Mouse (Mus musculus) urinary bladder, adult 2 months (tissue): ENCODE measurements around the gene Poc5. TPM values are rescaled to one million over a fixed set of nuclear protein-coding genes. Genes with fewer than 3 reads are reported as not detected.

Experiments used
- DNase-seq: peaks from one replicate; pipeline ENCODE4 v3.0.0; 2022; ENCODE audit warnings: low spot score
- polyA plus RNA-seq: library from polyadenylated mRNA; depleted of rRNA; stranded (reverse); fragments of >200 nt; gene quantifications from 2 replicates; pipeline ENCODE4 v1.2.3, GENCODE M21; 2012; rRNA removed

Gene Poc5
- polyA plus RNA-seq, 1 experiment: 7.0 TPM

DNA sequence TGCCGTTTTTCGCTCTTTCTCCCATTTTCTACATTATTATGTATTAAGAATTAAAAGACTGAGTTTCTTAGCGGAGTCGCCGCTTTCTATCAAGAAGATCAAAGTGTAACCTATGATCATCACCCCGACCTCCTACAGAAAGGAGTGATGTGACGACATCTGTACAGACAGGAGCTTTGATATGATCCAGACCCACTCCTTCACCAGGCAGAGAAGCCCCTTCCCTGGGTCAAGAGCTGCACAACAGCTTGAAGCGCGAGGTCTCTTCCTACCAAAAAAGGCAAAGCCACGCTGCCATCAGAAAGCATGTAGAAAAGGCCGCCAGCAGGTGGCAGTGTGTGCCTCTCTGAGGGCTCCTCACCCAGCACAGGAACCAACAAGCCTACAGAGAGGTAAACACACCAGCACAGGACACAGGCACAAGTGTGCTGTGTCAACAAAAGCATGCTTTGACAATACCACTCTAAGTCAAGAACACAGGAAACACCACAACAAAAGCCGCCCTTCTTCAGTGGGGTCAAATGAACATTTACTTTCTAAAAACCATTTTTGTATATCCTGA lies 43.6 kb downstream of the Poc5 start:
- DNase-seq: peak; percentile 85

DNA sequence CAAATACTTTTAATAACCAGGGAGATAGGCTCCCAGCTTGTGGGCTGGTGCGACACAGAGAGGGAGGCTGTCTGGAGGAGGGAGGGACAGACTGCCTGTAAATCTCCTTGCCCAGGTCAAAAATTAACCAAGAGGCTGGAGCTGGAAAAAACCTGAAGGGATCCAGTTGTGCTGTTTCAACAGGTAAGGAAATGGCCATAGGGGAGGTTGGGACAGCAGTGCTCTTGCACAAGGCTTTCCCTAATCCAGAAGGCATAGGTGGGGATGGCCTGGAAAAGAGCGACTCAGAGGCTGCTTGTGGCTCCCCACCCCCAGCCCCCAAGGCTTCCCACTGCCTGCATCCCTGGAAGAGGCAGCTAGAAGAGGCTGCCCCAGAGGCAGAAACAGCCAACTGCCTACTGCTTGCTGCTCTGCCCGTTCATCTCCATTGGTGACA lies 44.3 kb downstream of the Poc5 start:
- peak; percentile 27 for DNase-seq

DNA sequence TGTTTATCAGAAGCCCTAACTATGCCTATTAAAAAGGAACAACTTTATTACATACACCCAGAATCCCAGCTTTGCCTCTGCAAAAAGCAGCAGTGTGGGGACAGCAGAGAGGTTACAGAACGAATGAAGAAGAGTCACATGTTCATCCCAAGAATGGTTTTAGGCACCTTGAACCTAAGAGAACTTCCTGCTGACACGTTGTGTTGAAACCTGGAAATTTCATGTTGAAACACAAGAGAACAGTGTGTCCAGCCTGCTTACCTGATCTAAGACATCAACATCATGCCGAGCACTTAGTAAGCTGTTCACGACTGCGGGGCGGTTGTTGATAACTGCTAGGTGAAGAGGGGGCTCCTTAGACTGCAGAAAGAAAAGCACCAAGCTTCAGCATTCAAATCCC lies 44.9 kb downstream of the Poc5 start:
- DNase-seq: no peak

DNA sequence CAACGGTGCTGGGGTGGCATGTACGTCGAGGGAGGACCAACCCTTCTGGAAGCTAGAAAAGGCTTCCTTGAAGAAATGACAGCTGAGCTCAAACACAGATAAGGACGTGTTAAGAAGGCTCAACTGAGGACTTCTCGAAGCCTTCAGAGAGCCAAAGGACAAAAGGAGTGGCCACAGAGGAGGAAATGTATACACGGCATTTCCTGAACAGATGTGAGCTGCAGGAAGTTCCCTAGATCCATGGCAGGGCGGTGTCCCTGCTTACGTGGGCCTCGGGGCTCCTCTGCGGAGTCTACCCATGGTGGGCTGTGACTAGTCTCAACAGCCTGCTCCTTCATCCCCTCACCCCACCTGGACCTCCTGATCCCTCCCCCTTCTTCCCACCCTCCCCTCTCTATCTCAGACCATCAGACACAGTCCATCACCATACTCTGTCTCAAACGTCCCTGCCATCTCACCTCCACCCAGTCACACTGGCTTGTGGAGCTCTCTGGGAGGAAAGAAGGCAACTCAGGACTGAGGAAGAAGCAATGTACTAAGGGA lies 45.6 kb downstream of the Poc5 start:
- DNase-seq: no peak

DNA sequence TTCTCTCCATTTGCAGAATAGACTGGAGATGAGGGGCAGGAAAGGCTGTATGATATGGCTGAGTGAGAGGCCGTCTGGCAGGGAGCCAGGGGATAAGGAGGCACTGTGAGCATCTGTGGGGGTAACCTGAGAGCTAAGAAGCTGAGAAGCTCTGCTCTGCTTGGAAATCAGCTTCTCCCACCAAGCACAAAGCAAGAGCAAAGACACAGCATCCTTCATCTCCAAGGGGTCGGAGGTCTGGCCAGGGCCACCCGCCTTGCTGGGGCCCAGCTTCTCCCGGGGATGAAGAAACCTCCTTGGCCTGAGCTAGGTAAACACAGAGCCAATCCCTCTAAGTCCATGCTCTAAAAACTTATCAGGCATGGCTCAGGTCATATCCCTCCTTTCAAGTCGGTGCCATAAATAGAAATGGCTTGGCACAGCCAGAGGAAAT lies 46.8 kb downstream of the Poc5 start:
- DNase-seq: no peak

DNA sequence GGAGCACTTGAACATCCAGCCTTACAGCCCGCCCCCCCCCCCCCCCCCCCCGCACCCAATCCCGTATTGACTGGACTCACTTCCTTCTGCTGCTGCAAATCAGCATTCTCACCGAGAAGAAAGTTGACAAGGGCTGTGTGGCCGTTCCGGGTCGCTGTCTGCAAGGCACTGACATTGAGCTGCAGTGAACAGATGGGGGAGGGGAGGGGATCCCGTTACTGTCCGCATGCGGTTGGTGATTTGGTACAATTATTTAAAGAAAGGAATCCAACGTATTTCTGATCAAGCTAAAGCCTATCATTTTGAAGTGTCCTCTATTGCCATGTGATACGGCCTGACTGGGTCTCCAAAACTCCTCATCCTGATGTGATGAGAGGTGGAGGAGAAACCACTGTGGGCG lies 47.7 kb downstream of the Poc5 start:
- no peak for DNase-seq

DNA sequence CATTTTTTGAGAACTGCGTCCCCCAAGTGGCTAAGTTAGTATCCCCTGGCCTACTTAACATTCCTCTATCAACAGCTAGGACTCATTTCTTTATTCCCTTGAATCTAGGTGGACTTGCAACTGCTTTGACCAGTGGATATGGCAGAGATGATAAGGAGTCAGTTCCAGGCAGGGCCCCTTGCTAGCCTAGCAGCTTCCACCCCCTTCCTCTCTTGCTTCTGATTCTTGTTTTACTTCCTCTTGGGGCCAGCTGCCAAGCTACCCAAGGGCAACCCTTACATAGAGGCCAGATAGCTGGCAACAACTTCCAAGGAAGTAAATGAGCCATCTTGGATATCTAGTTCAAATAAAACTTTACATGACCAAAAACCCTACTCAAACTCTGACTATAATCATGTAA lies 48.8 kb downstream of the Poc5 start:
- DNase-seq: no peak

DNA sequence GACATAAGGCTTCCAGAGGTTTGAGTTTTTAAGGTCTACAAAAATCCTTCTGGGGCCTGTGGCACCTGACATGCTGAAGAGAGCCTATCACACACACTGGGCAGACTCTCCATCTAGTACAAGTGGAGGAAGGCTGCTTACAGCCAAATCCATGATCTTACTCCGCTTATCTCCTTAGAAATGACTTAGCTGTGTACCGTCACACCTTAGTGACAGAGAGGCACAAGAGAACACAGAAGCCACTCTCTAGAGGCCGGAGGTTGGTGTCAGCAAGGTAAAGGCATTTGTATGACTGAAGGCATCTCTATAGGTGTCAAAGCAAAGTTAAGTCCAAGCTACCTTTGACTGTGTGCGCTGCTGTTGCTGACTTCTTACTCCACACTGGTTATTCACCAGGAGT lies 52.3 kb downstream of the Poc5 start:
- DNase-seq: no peak

DNA sequence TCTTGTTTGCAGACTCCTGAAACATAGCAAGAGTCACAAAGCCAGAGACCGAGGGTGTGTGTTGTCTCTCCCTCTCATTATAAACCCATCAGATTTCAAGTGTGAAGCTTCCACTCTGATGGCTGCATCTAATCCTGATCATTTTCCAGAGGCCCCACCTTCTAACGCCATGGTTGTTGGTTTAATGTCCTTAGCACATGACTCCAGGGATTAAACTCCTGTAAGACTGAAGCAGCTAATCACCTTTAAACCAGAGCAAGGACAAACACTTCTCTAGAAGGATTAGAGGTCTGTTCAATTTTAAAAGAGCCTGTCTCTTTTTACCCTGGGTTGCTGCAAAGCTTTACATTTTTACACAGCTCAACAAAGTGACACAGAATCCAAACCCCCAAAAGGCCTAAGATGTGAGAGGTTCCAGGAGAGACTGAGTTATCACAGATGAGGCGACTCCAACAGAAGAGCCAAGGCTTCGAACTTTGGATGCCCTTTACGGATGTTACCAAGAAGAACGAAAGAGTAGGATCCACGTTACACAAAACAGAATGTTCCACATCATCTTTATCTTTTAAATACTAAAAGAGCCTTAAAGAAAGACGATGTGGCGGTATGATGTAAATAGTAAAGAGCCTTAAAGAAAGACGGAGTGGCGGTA lies 62.2 kb downstream of the Poc5 start:
- DNase-seq: no peak

DNA sequence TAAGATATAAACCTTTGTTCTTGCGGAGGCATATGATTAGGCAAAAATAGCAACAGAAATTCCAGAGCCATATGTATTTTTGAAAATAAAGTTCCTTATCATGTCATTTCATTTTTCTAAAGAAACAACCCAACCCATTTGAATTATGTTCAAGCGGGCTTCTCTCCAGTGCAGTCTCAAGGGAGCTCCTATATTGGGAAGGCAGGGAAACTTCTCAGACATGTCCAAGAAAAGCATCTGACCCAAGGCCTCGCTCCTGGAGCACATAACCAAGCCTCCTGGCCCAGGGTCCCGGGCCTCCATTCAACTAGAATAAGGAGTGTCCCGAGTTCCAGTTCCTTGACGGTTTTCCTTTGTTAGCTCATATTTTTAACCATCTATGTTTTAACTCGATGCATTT lies 62.8 kb downstream of the Poc5 start:
- DNase-seq: no peak

DNA sequence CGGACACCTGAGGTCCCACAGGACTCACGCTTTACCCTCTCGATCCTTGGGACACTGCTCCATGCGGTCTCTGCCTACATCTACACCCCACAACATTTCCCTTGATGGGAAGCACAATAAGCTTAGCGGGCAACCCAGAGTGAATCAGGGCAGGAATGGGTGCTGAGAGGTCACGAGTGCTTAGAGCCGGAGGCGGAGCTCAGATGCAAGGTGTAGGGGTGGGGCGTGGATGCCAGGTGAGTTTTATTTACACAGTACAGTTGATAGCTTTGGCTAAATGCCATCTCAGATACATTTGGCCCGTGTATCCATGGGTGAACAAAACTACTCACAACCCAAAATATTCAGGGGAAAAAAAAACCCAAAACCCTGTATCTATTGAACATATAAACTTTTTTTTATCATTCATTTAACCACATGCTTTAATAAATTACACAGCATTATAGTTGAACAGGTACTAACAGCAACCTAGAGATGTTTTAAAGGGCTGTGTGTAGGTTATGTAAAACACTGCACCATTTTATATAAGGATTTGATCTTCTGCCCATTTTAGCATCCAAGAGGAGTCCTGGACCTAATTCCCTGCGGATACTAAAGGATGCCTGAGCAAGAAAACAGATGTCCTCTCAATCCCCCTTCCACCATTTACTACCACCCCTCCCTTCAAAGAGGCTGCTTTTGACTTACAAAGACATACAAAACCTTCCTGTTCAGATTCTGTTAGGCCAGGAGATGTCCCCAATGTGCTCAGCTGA lies 63.5 kb downstream of the Poc5 start:
- DNase-seq: no peak

DNA sequence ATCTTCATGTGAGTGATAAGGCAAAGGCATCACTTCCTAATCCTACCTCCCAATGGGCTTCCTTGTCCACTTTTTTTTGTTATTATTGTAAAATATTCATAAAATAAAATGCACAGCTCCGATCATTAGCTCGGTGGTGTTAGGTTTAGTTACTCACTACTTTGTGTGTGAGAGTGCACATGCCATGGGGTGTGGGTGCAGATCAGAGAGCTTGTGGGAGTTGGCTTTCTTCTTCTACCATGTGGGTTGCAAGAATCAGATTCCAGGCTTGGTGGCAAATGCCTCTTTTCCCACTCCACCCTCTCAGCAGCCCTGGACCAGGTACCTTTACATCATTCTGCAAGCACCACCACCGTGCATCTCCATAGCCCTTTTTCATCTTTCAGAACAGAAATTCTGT lies 64.5 kb downstream of the Poc5 start:
- DNase-seq: no peak

DNA sequence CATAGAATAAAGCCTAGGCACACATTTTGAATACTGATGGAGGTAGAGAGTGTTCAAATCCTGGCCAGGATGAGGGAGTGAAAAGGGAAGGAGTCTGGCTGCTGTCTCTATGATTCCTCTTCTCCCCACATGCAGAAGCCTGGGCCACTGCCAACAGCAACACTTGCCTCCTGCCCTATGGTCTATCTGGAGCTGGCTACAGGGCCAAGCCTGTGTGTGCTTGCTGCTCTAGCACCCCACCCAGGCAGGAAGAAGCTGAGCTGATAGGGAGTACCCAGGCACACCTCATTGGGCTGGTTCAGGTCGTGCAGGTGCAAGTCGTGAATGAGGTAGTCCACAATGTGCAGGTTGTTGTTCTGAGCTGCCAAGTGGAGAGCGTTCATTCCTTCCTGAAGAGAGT lies 66.2 kb downstream of the Poc5 start:
- DNase-seq: no peak

DNA sequence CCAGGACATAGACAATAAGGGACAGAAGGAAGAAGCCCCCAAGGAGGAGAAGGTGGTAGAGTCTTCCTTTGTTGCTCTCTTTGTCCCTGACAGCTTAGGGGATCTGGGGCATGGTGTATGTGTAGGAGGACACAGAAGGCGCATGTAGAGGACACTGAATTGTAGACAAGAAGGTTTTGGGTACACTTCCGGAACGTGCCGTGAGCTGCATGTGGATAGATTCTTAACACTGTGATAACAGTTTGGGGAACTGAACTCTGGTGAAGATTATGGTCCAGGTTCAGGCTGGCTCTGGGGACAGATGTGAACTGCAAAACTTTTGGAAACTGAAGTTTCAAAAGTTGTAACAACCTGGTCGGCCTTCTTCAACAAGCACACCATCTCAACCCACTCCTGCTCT lies 69.5 kb downstream of the Poc5 start:
- no peak for DNase-seq

DNA sequence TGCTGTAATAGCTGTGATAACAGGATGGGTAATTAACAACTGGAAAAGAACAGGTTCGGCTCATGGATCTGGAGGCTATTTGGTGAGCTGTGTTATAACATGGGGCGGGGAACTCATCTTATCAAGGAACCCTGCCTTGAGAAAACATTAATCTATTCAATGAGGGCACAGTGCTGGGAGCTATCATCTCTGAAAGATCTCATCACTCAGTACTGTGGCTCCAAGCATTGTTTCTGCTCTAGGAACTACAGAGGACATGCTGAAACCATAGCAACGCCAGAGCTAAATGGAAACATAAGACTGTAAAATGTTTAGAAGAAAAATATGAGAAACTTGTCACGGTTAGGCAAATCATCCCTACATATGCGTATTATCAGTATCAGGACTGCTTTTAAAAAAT lies 69.9 kb downstream of the Poc5 start:
- DNase-seq: no peak

DNA sequence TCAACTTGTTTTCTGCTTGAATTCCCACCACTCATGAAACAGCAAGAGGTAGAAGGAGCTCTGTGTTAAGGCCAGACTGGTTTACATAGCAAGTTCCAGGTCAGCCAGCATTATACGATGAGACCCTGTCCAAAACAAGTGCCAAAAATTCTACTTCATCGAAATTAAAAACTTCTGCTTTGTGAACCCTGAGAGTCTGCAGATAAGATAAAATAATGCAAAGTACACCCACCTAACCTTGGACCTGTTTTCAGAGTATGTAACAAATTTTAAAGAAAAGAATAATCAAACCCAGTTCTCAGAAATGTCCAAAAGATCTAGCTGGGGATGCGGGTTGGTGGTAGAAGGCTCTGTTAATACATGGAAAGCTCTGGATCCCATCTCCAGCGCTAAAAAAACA lies 70.5 kb downstream of the Poc5 start:
- DNase-seq: no peak

DNA sequence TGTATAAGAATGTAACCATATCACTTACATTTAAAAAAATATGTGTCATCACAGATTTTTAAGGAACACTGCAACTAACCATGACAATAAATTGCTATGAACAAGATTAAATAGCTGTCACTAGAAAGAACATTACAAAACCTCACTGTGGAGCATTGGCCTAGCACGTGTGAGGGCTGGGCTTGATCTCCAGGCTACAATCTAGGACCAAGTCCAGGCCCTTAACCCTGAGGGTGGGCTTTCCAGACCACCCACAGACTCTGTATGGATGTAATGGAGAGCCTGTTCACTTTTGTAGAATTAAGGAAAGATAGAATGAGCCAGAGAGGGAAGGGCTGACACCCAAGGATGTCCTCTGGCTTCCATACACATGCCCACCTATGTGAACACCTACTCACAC lies 74.5 kb downstream of the Poc5 start:
- DNase-seq: no peak

DNA sequence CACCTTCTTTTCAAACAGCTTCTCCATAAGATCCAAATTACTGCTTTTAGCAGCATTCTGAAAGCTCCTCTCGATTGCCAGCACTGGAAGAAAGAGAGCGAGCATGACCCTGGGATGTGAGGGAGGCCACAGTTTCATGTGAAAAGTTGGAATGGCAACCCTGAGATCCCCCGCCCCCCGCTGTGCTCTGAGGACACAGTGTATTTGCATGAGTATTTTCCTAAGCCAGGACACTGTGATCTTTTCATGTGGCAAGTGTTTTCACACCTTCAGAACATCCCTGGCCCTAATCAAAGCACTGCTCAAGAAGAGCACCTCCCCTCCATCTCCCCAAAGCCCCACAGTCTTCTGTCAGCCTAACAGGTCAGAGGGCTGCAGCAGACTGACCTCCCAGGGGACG lies 77.2 kb downstream of the Poc5 start:
- DNase-seq: no peak

Other genes with a start within 250 kb of the Poc5 start
- 1.7 and 2.3 TPM in 2 replicates for gene Ankdd1b, start 82.9 kb downstream of the Poc5 start, polyA plus RNA-seq
- not detected in 2 replicates for gene Gm17622, start 102.4 kb downstream of the Poc5 start, polyA plus RNA-seq
- gene Polk, start 154.3 kb downstream of the Poc5 start, polyA plus RNA-seq: 11.8 and 12.5 TPM in 2 replicates
- 42.6 and 54.3 TPM in 2 replicates for gene Col4a3bp, start 154.3 kb downstream of the Poc5 start, polyA plus RNA-seq